9 mouse cellular contexts compared by ENCODE assay signal in genomic region chr11:12359336-12360000, GRCm38 (mm10).
DNase-seq lines count a peak whose midpoint lies in the region; ATAC-seq and TF ChIP-seq lines count a peak whose summit lies in the region.
"Had no signal": no experiment of that assay in that cellular context is flagged by ENCODE, and none has a peak within 500 bp of the region (broad histone marks: within the 10 kb centered on the region; RNA-seq: fewer than 3 reads in every experiment).

No protein-coding gene starts in this region.

- in situ Hi-C loops in Patski (cut with MboI; ENCODE audit: low pct_unique_long_range_greater_than_20kb), result no loop called here

- no peak for DNase-seq in Patski (ENCODE audit: low read depth, low spot score)
- peak; percentile 83 for DNase-seq in embryo, embryonic 10 days (ENCODE audit: low spot score)
- peak; percentile 22 to 38 for DNase-seq in gastrocnemius, postnatal 36 days
- DNase-seq in left cerebral cortex, postnatal 10 days (ENCODE audit: extremely low spot score in 1 of 2, low spot score in 2 of 2), result peak; percentile 54 to 68
- peak; percentile 82 for DNase-seq in midbrain, embryonic 14.5 days
- DNase-seq in telencephalon, adult 2 months (ENCODE audit: low read depth, low spot score), result peak; percentile 66

- H3K27ac ChIP-seq in intestine, embryonic 15.5 days, result no peak overlapping the region
- H3K27ac ChIP-seq in midbrain, embryonic 14.5 days (replicated peaks; ENCODE audit: low read depth, low read length), result no peak overlapping the region

- H3K4me3 ChIP-seq in intestine, embryonic 15.5 days (replicated peaks), result no peak overlapping the region
- no peak overlapping the region for H3K4me3 ChIP-seq in midbrain, embryonic 14.5 days (replicated peaks; ENCODE audit: low read depth, low read length)
- H3K4me3 ChIP-seq: erythroblast, embryonic 14.5 days had no signal

- peak; percentile 89 for TF ChIP-seq CTCF in Patski (IDR thresholded peaks at IDR 0.05)

- intact Hi-C loops in gastrocnemius, postnatal 36 days (cut with DNase I), result loop anchor here (2.0 kb wide), 1 partner anchor 45 kb away; no protein-coding TSS in a partner anchor
- intact Hi-C loops in left cerebral cortex, postnatal 10 days (cut with DNase I), result loop anchor here (2.0 to 10.0 kb wide), 4 partner anchors 45 to 545 kb away; no protein-coding TSS in a partner anchor

- H3K36me3 ChIP-seq in intestine, embryonic 15.5 days, result no peaks in the 10 kb centered on the region
- H3K36me3 ChIP-seq in midbrain, embryonic 14.5 days (ENCODE audit: control insufficient read depth, insufficient read depth, low read length), result no peaks in the 10 kb centered on the region

- H3K4me2 ChIP-seq in intestine, embryonic 15.5 days (replicated peaks), result no peak overlapping the region
- no peak overlapping the region for H3K4me2 ChIP-seq in midbrain, embryonic 14.5 days (ENCODE audit: low read length)

- peaks cover 3% of the 10 kb centered on the region; the same call in 1 of the 2 replicates for H3K4me1 ChIP-seq in intestine, embryonic 15.5 days (replicated peaks)
- H3K4me1 ChIP-seq in midbrain, embryonic 14.5 days (ENCODE audit: control insufficient read depth, insufficient read depth, low read length), result no peaks in the 10 kb centered on the region

- no peaks in the 10 kb centered on the region for H3K27me3 ChIP-seq in Patski
- H3K27me3 ChIP-seq in intestine, embryonic 15.5 days (replicated peaks), result no peaks in the 10 kb centered on the region
- peaks cover 6% of the 10 kb centered on the region; the same call in 1 of the 2 replicates for H3K27me3 ChIP-seq in midbrain, embryonic 14.5 days (ENCODE audit: control insufficient read depth, insufficient read depth, low read length)

- no peak overlapping the region for H3K9ac ChIP-seq in intestine, embryonic 15.5 days
- H3K9ac ChIP-seq in midbrain, embryonic 14.5 days (replicated peaks; ENCODE audit: low read length), result no peak overlapping the region

- 11% methylated on average over 2 of the region's 2 CpGs for WGBS in intestine, embryonic 15.5 days
- 14% methylated on average over 2 of the region's 2 CpGs for WGBS in midbrain, embryonic 14.5 days

- no peaks in the 10 kb centered on the region for H3K9me3 ChIP-seq in intestine, embryonic 15.5 days
- H3K9me3 ChIP-seq in midbrain, embryonic 14.5 days (ENCODE audit: control insufficient read depth, low read length), result no peaks in the 10 kb centered on the region

- CTCF ChIA-PET in Patski (lab: Charles Lee), result interaction anchor here (0.7 to 3.0 kb wide), 15 partner anchors 9 to 549 kb away, joined by 3 to 18 read pairs (median 4); no protein-coding TSS in a partner anchor

- POLR2A ChIA-PET in Patski (lab: Charles Lee), result no interaction called here

- peak; percentile 87 for ATAC-seq in Patski
- peak; percentile 90 for ATAC-seq in intestine, embryonic 15.5 days
- peak; percentile 78 for ATAC-seq in midbrain, embryonic 14.5 days (ENCODE audit: low FRiP score, low TSS enrichment)
- ATAC-seq in activated CD4-positive, CD25-positive, alpha-beta regulatory T cell, adult 4 months, result no peak
